Mouse (Mus musculus) hindbrain, postnatal 0 days (tissue): ENCODE results near the gene Mmd2. TPM values are rescaled to one million over a fixed set of nuclear protein-coding genes. Genes with fewer than 3 reads are reported as not detected.

Experiments
- ATAC-seq: fragments of 200-750 bp; cut with Nextera tagmentation; 2 replicates; pipeline ENCODE4 v1.8.0; 2017; ENCODE audit warnings: mild to moderate bottlenecking, moderate TSS enrichment, moderate library complexity
- DNase-seq: peaks from one replicate; pipeline ENCODE4 v3.0.0-alpha.2; 2015; ENCODE audit warnings: low spot score
- H3K27ac ChIP-seq: fragments of 300-500 bp; sonication (generic); 2 replicates; pipeline ENCODE4 v1.5.1; 2014; ENCODE audit warnings: mild to moderate bottlenecking
- H3K27me3 ChIP-seq: fragments of 300-500 bp; sonication (generic); 2 replicates; pipeline ENCODE4 v1.6.1; 2014; ENCODE audit warnings: low read length, mixed read lengths; ENCODE audit not compliant: insufficient read depth
- H3K36me3 ChIP-seq: fragments of 300-500 bp; sonication (generic); 2 replicates; pipeline ENCODE4 v1.6.1; 2014; ENCODE audit warnings: low read length, mixed read lengths; ENCODE audit not compliant: insufficient read depth
- H3K4me1 ChIP-seq: fragments of 300-500 bp; sonication (generic); 2 replicates; pipeline ENCODE4 v1.6.1; 2014; ENCODE audit warnings: antibody characterized with exemption, low read length, mixed read lengths; ENCODE audit not compliant: insufficient read depth
- H3K4me2 ChIP-seq: fragments of 300-500 bp; sonication (generic); 2 replicates; pipeline ENCODE4 v1.6.1; 2014; ENCODE audit warnings: low read depth, mild to moderate bottlenecking, low read length, moderate library complexity, mixed read lengths
- H3K4me3 ChIP-seq: fragments of 300-500 bp; sonication (generic); 2 replicates; pipeline ENCODE4 v1.5.1; 2014; ENCODE audit warnings: low read length
- H3K9ac ChIP-seq: fragments of 300-500 bp; sonication (generic); replicated peaks from 2 replicates; pipeline ENCODE4 v1.6.1; 2014; ENCODE audit warnings: mild to moderate bottlenecking, low read length, moderate library complexity, mixed read lengths
- H3K9me3 ChIP-seq: fragments of 300-500 bp; sonication (generic); 2 replicates; pipeline ENCODE4 v1.6.1; 2016; ENCODE audit warnings: low read length, mixed read lengths
- CTCF ChIP-seq: IDR thresholded peaks from 2 replicates; pipeline ENCODE4 v1.5.1; 2016; ENCODE audit warnings: antibody characterized with exemption, control low read depth, low read depth
- WGBS: fragments of 180-500 bp; shearing (Covaris S2); extraction: QIAGEN DNeasy Blood & Tissue Kit; methylation state at CpG from one replicate; pipeline ENCODE4 v1.1.7; 2014; 5-methylcytosine and 5-hydroxymethylcytosine counted together
- polyA plus RNA-seq: library from polyadenylated mRNA; unstranded; fragments of >200 nt; fragmentation: Nextera tagmentation; extraction: Ambion mirVana; gene quantifications from 2 replicates; pipeline ENCODE4 v1.2.1, GENCODE M21; 2015
- total RNA-seq: library from RNA; depleted of rRNA; stranded (reverse); fragments of >200 nt; gene quantifications from 2 replicates; pipeline ENCODE4 v1.2.3, GENCODE M21; 2014

The Mmd2 gene
- total and polyA plus RNA-seq, 2 experiments from 2014 or later = 151 to 182 TPM

DNA sequence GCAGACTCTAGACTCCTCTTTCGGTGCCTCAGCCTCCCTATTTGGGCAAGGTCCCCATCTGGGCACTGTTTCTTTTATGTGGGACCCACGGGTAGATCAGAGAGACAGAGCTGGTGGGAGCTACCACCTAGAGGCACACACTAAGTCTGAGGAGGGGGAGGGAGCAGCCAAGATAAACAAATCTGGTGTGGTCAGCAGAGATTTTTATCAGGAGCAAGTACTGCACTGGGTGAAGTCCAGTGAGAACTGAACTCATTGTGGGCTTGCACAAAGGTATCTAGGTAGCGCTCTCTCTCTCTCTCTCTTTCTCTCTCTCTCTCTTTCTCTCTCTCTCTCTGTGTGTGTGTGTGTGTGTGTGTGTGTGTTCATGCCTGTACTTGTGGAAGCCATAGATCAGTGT is 5.9 kb upstream of the Mmd2 start:
- Histone ChIP-seq H3K4me1 (no peaks in the 10 kb centered on the region), H3K9me3 (no peaks in the 10 kb centered on the region), H3K36me3 (no peaks in the 10 kb centered on the region), H3K27ac (no peak overlapping the region), H3K4me2 (no peak overlapping the region), H3K27me3 (no peaks in the 10 kb centered on the region), H3K4me3 (no peak overlapping the region), H3K9ac (no peak overlapping the region)
- 67% methylated on average over 3 of the region's 3 CpGs for WGBS
- no peak for TF ChIP-seq CTCF
- ATAC-seq = no peak
- no peak for DNase-seq

DNA sequence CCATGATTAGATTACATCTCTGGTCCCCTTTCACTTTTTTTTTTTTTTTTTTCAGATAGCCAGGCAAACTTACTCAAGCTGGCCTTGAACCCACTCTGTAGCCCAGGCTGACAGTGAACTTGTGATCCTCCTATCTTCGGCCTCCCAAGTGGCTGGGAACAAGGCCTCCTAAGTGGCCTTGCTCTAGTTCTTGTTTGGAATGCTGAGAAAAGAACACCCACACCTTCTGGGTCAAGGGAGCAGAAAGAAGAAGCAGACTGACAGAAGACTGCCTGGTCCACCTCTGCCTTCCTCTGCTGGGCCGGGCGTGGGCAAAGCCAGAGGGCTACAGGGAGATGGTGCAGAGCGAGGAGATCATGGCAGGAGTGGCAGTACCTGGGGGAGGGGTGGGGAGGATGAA is 1.8 kb upstream of the Mmd2 start:
- ATAC-seq = no peak
- Histone ChIP-seq H3K36me3 (no peaks in the 10 kb centered on the region), H3K4me1 (no peaks in the 10 kb centered on the region), H3K27me3 (no peaks in the 10 kb centered on the region), H3K9me3 (no peaks in the 10 kb centered on the region), H3K4me2 (no peak overlapping the region), H3K4me3 (no peak overlapping the region), H3K27ac (no peak overlapping the region), H3K9ac (no peak overlapping the region)
- no peak for DNase-seq
- WGBS = 86% methylated on average over 4 of the region's 4 CpGs
- TF ChIP-seq CTCF = no peak

DNA sequence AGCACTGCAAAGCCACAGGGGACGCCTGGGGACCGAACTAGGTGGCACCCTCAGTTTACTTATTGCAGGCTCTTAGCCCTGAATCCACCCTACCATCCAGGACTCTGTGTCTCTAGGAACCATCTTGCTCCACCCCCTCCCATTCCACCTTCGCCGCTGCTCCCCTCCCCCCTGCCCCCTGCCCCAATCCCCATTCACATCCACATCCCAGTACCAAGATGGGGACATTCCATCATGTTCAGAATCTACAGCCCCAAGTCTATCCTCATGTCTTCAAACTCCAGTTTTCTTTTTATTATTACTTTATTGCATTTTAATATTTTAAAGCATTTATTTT is 357 bp upstream of the Mmd2 start:
- H3K9ac ChIP-seq = peak overlapping the region; percentile 70
- DNase-seq (no peak), ATAC-seq (no peak)
- H3K9me3 ChIP-seq = no peaks in the 10 kb centered on the region
- 2% methylated on average over 4 of the region's 4 CpGs for WGBS
- H3K4me1 ChIP-seq = no peaks in the 10 kb centered on the region
- H3K4me2 ChIP-seq = peak overlapping the region; percentile 79
- peak overlapping the region; percentile 64 for H3K4me3 ChIP-seq
- TF ChIP-seq CTCF = no peak
- no peaks in the 10 kb centered on the region for H3K27me3 ChIP-seq
- H3K27ac ChIP-seq = peak overlapping the region; percentile 79
- no peaks in the 10 kb centered on the region for H3K36me3 ChIP-seq

DNA sequence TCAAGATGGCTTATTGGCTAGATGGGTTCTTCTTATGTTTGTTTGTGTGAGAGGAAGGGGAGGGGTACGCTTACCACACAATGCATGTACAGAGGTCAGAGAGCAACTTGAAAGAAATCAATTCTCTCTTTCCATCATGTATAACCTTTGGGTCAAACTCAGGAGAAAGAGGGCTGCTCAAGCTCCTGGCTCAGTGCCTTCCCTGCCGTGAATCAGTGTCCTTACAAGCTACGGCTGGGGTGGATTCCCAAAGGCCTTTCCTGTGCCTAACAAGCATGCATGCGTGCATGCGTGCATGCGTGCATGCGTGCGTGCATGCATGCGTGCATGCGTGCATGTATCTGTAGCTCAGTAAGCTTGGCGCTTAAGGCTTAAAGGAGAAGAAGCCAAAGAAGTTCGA is 3.3 kb downstream of the Mmd2 start:
- WGBS = 85% methylated on average over 12 of the region's 12 CpGs
- Histone ChIP-seq H3K27ac (no peak overlapping the region), H3K4me1 (no peaks in the 10 kb centered on the region), H3K27me3 (no peaks in the 10 kb centered on the region), H3K9ac (no peak overlapping the region), H3K9me3 (no peaks in the 10 kb centered on the region), H3K36me3 (no peaks in the 10 kb centered on the region), H3K4me3 (0 out of 2 replicates have a peak overlapping the region, but pooled peaks have one; percentile 6), H3K4me2 (peak overlapping the region; percentile 79)
- DNase-seq (no peak), ATAC-seq (no peak)
- no peak for TF ChIP-seq CTCF

DNA sequence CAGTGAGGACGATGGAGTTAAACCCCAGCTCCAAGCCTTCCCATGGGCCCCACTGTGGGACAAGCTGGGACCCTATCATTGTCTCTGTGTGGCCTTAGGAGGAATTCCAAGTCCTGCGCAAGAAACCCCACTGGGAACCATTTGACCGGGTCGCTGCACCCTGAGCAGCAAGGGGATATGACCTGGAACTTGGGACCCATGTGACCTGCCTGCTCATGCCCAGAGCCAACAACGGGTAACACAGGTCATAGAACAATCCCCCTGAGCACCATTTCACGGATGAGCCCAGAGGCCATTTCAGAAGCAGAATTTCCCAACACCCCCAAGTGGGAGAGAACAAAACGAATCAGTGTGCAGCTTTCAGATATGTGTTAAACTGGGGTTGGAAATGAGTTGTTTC is 4.2 kb downstream of the Mmd2 start:
- no peak for TF ChIP-seq CTCF
- 76% methylated on average over 7 of the region's 7 CpGs for WGBS

DNA sequence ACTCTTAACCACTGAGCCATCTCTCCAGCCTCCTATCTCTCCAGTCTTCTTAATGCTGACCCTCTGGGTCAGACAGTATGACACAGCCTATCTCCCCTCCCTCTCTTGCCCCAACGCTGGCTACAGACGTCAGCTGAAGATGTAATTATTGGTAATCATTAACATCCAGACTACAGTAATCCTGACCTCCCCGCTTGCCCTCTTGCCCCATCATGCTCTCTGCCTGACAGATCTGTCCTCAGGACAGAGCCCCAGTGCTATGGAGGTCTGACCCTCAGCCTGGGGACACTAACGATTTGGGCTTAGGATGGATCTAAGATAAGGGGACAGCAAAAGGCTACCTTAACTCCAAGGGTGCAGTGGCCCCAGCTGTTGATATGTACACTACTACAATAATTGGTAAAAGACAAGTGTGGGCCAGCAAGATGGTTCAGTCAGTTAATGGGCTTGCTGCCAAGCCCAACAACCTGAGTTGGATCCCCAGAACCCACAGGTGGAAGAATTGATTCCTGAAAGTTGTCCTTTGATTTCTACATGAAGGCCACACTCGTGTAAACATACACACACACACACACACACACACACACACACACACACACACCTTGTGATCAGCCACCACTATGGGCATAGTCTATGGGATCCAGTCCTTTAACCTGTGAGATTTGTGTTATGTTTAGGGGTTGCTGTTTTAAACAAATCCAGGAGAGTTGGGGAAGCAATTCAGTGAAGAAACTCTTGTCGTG is 10.8 kb downstream of the Mmd2 start:
- Histone ChIP-seq H3K4me2 (no peak overlapping the region), H3K4me1 (no peaks in the 10 kb centered on the region), H3K9ac (no peak overlapping the region), H3K9me3 (no peaks in the 10 kb centered on the region), H3K36me3 (no peaks in the 10 kb centered on the region), H3K27me3 (no peaks in the 10 kb centered on the region), H3K27ac (no peak overlapping the region), H3K4me3 (no peak overlapping the region)
- no peak for DNase-seq
- 78% methylated on average over 6 of the region's 6 CpGs for WGBS
- no peak for TF ChIP-seq CTCF
- ATAC-seq = no peak

More for the DNA sequence above, 4.2 kb downstream of the Mmd2 start:
- no peak overlapping the region for H3K27ac ChIP-seq
- ATAC-seq (no peak), DNase-seq (no peak)
- H3K4me3 ChIP-seq = no peak overlapping the region
- H3K27me3 ChIP-seq = no peaks in the 10 kb centered on the region
- no peak overlapping the region for H3K9ac ChIP-seq
- no peaks in the 10 kb centered on the region for H3K4me1 ChIP-seq
- no peaks in the 10 kb centered on the region for H3K36me3 ChIP-seq
- peak overlapping the region; percentile 79; the same call in 1 of the 2 replicates for H3K4me2 ChIP-seq
- H3K9me3 ChIP-seq = no peaks in the 10 kb centered on the region

DNA sequence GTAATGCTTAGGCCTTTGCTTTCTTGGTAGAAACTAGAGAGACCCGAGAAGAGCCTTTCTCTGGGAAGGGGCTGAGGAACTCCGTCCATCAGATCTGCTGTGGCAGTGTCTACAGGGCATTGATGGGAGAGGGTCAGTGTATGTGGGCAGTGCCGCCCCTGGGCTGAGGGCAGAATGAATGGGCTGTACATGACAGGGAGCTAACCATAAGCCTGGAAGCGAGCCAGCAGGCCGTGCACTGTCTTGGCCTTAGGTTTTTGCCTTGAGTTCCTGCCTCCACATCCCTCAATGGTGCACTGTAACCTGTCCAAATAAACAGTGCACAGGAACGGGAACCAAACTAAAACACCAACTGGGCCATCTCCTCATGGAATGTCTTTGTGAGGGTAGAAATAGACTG is 11.9 kb downstream of the Mmd2 start:
- Histone ChIP-seq H3K9ac (no peak overlapping the region), H3K36me3 (no peaks in the 10 kb centered on the region), H3K27ac (no peak overlapping the region; the same call in 1 of the 2 replicates), H3K4me1 (no peaks in the 10 kb centered on the region), H3K9me3 (no peaks in the 10 kb centered on the region), H3K27me3 (no peaks in the 10 kb centered on the region), H3K4me2 (no peak overlapping the region), H3K4me3 (no peak overlapping the region)
- WGBS = 72% methylated on average over 6 of the region's 6 CpGs
- ATAC-seq = no peak
- no peak for TF ChIP-seq CTCF
- no peak for DNase-seq
